Mouse (Mus musculus) lung, adult 2 months (tissue): Measurements from ENCODE around the gene Per1. TPM values are rescaled to one million over a fixed set of nuclear protein-coding genes. Genes with fewer than 3 reads are reported as not detected.

ENCODE experiments used
- DNase-seq: peaks from one replicate; pipeline ENCODE4 v3.0.0; 2022
- H3K4me1 ChIP-seq: fragments of 200-500 bp; 2 replicates; pipeline ENCODE4 v1.6.1; 2011; ENCODE audit warnings: low read length; ENCODE audit not compliant: control insufficient read depth, insufficient read depth
- H3K4me3 ChIP-seq: fragments of 200-500 bp; replicated peaks from 2 replicates; pipeline ENCODE3; 2011; ENCODE audit warnings: low read depth, mild to moderate bottlenecking, control low read depth, low read length; ENCODE audit errors: extremely low read depth
- CTCF ChIP-seq: fragments of 200-500 bp; IDR thresholded peaks from 2 replicates; pipeline ENCODE4 v1.5.1; 2011; ENCODE audit warnings: mild to moderate bottlenecking, low read length, control low read depth; ENCODE audit not compliant: insufficient read depth
- POLR2A ChIP-seq: fragments of 200-500 bp; IDR thresholded peaks from 2 replicates; pipeline ENCODE4 v1.6.1; 2011; ENCODE audit warnings: low read depth, mild to moderate bottlenecking, control low read depth, low read length, borderline replicate concordance; ENCODE audit errors: extremely low read depth
- WGBS: fragments of 180-500 bp; shearing (Covaris S2); methylation state at CpG from one replicate; pipeline ENCODE4 v1.1.7; 2018; 5-methylcytosine and 5-hydroxymethylcytosine counted together
- polyA plus RNA-seq: library from polyadenylated mRNA; depleted of rRNA; stranded (reverse); fragments of >200 nt; gene quantifications from 2 replicates; pipeline ENCODE4 v1.2.3, GENCODE M21; 2012

Per1 gene
- polyA plus RNA-seq, 1 experiment, result 36.8 TPM

GRCm38 (mm10) chr11:69063413-69064201 lies 31.4 kb upstream of the Per1 start:
- WGBS, result under 1% methylated on average over 31 of the region's 31 CpGs
- TF ChIP-seq POLR2A (peak; percentile 40; the same call in 1 of the 2 replicates), CTCF (no peak)
- Histone ChIP-seq H3K4me3 (peak overlapping the region; percentile 90), H3K4me1 (peaks cover 19% of the 10 kb centered on the region)
- DNase-seq, result peak; percentile 81

DNA sequence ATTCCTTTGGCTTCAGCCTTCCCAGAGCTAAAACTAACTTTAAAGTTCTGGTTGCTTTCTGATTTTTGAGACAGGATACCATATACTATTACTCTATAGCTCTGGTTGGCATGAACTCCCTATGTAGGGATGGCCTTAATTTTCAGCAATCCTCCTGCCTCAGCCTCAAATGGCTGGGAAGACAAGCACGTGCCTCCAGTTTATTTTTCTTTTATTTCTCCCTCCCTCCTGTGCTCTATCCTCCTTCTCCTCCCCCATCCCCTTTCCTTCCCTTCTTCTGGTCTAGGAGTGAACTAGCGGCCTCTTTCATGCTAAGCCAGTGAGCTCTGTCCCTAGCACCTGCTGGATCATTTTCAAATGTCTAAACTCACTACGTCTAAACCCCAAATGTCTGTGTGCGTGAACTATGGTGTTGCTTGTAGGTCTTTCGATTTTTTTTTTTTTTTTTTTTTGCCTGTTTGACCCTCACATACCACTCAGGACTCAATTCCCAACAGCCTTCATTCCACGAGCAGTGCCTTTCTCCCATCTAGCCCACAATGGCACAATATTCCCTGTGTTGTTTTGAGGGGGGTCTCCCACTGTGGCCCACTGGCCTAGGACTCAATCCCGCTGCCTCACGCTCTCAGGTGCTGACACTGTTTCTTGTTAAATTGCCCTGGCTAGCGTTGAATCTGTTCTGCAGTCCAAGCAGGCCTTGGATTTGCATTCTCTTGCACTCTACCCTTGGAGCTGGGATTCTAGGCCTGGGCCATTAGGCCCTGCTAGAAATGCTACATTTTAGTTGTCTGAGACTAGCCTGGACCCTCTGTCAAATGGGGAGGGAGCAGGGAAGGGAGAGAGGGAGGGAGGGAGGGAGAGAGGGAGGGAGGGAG lies 30.5 kb upstream of the Per1 start:
- H3K4me1 ChIP-seq, result peaks cover 19% of the 10 kb centered on the region
- 67% methylated on average over 9 of the region's 9 CpGs for WGBS
- no peak for DNase-seq
- TF ChIP-seq POLR2A (no peak), CTCF (no peak)
- H3K4me3 ChIP-seq, result peak overlapping the region; percentile 90

DNA sequence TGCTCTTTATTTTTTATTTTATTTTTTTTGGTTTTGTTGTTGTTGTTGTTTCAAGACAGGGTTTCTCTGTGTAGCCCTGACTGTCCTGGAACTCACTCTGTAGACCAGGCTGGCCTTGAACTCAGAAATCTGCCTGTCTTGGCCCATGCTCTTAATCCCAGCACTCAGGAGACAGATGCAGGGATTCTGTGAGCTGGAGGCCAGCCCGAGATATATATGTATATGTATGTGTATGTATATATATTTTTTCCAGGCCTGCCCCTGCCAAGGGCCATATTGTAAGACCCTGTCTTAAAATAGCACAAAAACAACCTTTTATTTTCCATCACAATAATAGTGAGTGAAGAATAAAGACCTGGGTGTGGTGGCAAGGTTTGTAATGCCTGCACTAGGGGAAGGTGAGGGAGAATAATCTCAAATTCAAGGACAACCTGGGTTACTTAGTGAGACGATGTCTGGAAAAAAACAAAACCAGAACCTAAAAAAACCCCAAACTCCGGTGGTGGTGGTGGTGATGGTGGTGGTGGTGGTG lies 29.6 kb upstream of the Per1 start:
- H3K4me3 ChIP-seq, result no peak overlapping the region
- WGBS, result 73% methylated on average over 3 of the region's 3 CpGs
- peaks cover 19% of the 10 kb centered on the region for H3K4me1 ChIP-seq
- TF ChIP-seq CTCF (no peak), POLR2A (no peak)
- no peak for DNase-seq

- TF ChIP-seq POLR2A, result no peak
- no peak for TF ChIP-seq CTCF
- DNase-seq, result no peak
- Histone ChIP-seq H3K4me1 (peaks cover 18% of the 10 kb centered on the region), H3K4me3 (peak overlapping the region; percentile 3)
- 7% methylated on average over 29 of the region's 29 CpGs for WGBS
Measured at GRCm38 (mm10) chr11:69066163-69066861, 28.7 kb upstream of the Per1 start.

GRCm38 (mm10) chr11:69066956-69067355 lies 28.1 kb upstream of the Per1 start:
- 6% methylated on average over 8 of the region's 8 CpGs for WGBS
- no peak overlapping the region for H3K4me3 ChIP-seq
- TF ChIP-seq POLR2A, result no peak
- TF ChIP-seq CTCF, result peak; percentile 81
- peaks cover 16% of the 10 kb centered on the region for H3K4me1 ChIP-seq
- peak; percentile 85 for DNase-seq

DNA sequence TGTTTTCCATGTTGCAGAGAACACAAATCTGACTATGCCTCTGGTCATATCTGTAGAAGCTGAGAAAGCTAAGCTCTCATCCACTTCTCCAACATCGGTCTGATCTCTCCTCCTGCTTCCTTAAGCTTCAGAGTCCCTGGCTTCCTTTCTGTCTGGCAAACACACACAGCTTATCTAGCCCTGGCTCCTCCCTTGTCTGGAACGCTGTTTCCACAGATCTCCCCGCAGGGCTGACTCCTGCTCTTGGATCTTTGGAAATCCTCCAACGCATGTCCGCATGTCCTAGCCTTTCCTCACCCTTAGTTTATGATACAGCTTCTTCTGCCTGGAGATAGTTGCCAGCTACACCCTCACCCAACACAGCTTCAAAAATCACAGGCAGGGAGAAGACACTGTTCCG lies 27.4 kb upstream of the Per1 start:
- DNase-seq, result no peak
- WGBS, result 28% methylated on average over 6 of the region's 6 CpGs
- H3K4me1 ChIP-seq, result peaks cover 18% of the 10 kb centered on the region
- H3K4me3 ChIP-seq, result no peak overlapping the region
- no peak for TF ChIP-seq CTCF
- no peak for TF ChIP-seq POLR2A

DNA sequence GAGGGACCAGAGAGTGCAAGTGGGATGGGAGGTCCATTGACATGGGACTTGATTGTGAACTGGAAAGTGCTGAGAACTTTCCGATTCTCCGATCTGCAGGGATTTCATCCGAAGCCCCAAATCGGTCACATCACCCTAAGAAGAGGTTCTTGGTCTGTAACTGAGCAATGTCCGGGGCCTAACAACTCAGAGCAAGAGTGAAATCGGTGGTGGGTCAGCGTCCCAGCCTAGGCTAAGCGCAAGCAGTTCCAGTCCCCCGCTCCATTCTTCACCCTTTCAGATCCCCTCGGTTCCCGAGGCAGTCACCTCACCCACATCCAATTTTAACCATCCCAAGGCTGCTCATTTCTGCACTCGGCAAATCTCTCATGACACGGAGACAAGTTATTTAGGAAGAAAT lies 24.9 kb upstream of the Per1 start:
- Histone ChIP-seq H3K4me1 (peaks cover 17% of the 10 kb centered on the region), H3K4me3 (peak overlapping the region; percentile 99)
- no peak for DNase-seq
- WGBS, result 1% methylated on average over 13 of the region's 13 CpGs
- TF ChIP-seq POLR2A, result no peak

DNA sequence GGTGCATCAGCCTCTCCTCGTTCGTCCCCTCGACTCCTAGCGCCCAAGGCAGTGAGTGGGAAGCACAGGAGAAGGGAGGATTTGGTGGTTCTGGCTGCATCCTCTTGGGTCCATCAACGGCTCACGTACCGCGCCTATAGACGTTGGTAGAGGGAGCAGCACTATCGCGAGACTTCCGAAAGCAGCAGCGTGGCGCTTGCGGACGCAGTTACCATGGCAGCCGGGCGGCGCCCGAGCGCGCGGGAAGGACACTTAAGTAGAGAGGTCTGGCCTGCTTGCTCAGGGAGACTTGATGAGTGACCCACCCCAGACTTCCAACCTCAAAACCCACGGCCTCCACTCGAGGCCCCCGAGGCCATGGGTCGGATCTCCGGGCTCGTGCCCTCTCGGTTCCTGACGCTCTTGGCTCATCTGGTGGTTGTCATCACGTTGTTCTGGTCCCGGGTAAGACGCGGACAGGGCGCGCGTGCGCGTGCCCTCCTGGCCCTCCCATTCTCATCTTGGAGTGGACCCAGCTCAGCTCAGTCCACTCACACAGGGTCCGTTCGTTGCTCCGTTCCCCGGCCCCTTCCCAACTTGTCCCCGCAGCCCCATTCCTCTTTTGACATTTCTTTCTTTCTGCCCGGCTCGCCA lies 24.3 kb upstream of the Per1 start, which contains the start of gene Tmem107:
Gene Tmem107, plus strand, starts transcription at position 217 of the 633 bp plus-strand sequence.
- TF ChIP-seq CTCF (no peak), POLR2A (peak; percentile 97; the same call in 1 of the 2 replicates)
- WGBS, result 1% methylated on average over 47 of the region's 47 CpGs
- peak within 1 kb of the TSS; percentile 99 for H3K4me3 ChIP-seq
- peak; percentile 94 for DNase-seq
- H3K4me1 ChIP-seq, result peaks cover 17% of the 10 kb centered on the region
